Mouse (Mus musculus): Measurements from ENCODE around the gene Prodh2.
A peak's percentile ranks its signal among the peaks of the same experiment; 100 is the strongest.
"Not testable (repeated sequence)": the region's sequence is repeated elsewhere in the genome, so short reads cannot be mapped to it uniquely, and the experiment has no call there.

Gene Prodh2

DNA sequence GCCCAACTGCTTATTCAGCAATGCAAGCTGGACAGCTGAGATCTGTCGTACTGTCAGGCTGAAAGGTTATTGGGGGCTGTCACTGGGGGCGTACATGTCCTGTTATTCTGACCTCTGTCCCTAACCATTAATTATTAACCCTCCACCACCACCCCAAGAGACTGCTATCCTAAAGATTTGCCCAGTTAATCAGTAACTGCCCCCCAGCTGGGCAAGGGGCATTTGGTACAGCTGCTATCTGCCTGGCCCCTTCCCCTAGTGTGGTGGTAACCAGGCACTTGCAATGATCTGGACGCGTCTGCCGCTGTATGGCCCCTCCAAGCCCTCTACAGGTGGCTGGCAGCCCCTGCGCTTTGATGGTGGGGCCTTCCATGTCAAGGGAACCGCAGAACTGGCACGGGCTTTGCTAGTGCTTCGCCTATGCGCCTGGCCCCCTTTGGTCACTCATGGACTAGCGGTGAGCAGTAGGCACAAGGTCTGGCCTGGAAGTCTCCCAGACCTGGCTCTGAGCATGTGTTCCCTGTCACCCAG is at the start of gene Prodh2:
Gene Prodh2 (plus strand): TSS at position 222 of the 531 bp plus-strand sequence.
- DNase-seq, result no peak

DNA sequence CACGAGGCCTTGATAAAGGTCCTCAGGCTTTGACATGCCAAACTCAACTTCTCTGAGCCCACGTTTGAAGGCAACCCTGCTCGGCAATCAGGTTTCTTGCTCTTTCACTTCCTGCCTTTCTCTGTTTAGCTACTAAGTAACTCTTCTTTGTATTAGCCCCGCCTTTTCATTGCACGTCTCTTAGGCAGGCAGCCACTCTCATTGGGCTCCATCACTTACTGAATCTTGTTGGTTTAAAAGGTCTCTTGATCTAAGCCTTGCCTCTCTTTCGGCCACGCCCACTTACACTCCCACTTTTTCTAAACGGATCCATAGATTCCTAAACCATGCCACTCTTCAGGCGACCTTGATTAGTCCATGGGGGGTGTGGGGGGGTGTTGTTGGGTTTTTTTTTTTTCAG is 49.7 kb upstream of the Prodh2 start:
- DNase-seq, result no peak

DNA sequence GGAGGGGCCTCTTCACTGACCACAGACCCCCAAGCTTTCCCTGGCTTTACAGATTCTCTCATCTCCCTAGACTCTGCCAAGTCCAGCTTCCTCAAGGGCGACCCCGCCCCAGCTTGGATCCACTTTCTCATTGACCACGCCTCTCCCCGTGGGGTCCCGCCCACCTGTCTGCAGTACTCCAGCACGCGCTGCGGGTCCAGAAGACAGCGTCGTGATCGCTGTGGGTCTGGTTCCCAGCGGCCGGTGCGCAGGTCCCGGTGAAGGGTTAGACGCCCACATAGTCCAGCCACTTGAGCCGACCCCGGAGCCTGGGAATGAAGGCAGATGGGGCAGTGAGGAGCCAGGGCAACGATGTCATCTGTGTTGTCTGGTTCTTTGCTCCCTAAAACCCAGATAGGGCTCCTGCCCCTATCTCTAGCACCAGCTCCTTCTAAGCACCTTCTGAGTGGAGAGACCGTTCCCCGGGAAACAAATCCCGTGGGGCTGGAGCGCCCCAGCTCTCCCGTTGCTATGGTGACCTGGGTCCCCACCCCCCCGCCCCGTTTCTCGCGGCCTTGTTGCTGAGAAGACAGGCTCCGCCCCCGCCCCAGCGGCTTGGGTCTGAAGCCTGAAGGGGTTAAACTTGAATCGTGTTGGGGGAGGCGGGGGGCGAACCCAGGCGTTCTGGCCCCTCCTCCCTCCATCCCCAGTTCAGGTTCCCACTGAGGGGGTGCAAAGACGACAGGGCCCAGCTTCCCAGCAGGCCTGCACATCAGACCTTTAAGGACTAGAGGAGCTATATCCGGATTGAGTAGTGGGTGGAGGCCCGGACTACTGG is 49.1 kb upstream of the Prodh2 start:
- DNase-seq, result peak; percentile 78

DNA sequence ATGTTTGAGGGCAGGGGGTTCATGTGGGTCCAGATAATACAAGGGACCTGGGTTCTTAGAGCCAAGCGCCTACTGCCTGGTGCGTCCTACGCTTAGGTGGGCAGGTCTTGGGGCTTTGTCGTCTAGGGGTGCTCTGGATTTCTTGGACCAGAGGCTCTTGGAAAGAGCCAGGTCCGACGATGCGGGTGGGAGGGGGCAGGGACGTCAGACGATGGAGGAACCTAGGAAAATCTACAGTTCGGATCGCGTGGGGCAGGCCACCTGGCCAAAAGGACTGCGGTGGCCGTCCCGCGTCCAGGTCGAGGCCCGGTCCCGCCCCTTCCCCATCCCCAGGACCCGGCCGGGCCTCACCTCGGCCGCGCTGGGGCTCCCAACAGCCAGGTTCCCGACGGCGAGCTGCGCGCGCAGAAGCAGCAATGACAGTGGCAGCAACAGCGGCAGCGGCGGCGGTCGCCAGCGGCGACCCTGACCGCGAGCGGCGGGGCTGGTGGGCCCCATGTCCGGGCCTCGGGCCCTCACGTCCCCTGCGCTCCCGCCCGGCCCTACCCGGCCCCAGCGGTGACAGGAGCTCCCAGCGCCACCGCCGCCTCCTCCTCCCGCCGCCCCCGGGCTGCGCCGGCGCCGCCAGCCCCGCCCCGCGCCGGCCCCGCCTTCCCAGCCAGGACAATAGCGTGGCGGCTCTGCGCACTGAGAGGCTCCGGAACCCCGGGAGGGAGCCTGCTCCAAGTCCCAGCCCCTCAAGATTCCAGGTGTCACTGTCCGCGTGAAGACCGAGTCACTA is 48.3 kb upstream of the Prodh2 start, which contains the start of gene Aplp1:
Gene Aplp1 (minus strand): TSS at position 565 of the 781 bp plus-strand sequence.
- DNase-seq, result peak; percentile 89

DNA sequence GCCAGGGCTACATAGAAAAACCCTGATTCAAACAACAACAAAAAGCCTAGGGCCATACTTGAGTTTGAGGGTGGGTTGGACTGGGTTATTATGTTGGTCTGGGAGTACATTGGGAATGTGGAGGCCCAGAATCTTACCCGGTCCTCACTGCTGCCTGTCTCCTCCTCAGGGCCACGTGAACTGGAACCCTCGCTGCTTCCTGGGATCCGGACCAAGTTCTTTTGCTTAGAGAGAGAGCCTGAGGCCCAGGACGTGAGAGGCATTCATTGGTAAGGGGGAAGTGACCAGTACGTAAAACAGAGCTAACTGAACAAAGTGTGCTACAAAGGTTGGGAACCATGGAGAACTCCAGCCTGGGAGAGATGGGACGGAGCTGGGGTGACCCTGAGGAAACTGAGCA is 43.2 kb upstream of the Prodh2 start:
- DNase-seq, result no peak

DNA sequence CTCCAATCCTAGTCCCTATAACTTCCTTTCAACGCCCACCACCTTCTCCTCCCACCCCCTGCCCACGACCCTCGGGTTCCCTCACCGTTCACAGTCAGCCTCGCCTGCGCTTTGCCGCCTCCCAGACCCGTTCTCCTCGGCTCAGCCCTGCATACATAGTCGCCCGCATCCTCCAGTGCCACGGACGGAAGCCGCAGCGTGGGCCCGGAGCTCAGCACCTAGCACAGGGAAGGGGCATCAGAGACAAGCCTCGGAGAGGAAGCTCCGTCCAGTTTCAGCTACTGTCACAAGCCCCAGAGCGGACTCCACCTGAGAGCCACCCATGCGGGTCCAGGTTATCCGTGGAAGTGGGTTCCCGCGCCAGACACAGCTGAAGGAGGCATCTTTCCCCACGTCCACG is 40.1 kb upstream of the Prodh2 start:
- DNase-seq, result no peak

DNA sequence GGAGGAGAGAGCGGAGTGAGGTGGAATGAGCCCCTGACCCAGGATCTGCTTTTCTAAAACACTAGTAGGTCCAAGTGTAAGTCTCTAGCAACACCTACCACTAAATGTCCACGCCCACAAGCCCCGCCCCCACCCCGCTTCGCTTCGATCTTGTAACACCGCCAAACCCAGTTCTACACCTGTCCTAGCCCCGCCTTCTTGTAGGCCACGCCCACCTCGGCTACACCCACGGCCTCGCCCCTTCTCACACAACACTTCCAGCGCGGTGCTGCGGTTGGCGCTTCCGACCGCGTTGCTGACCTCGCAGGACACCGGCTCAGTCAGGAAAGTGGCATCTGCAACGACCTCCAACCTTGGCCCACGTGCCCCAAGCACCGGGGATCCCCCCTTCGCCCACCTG is 39.7 kb upstream of the Prodh2 start:
- no peak for DNase-seq

DNA sequence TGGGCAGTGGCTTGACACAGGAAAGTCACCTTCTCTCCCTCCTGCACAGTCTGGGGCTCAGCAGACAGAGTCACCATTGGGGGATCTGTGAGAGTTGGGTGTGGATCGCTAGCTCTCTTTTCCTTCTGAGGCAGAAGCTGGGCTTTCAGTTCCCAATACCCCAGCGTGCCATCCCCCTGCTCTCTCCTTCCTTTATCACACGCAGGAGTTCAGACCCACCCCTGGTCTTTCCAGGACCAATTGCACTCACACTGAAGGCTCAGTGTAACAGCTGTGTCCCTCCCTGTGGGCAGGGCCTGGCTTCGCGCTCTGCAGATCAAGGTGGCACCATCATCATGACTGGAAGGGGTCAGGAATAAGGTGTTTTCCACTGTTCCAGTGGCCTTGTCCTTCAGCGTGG is 39.2 kb upstream of the Prodh2 start:
- DNase-seq, result no peak

DNA sequence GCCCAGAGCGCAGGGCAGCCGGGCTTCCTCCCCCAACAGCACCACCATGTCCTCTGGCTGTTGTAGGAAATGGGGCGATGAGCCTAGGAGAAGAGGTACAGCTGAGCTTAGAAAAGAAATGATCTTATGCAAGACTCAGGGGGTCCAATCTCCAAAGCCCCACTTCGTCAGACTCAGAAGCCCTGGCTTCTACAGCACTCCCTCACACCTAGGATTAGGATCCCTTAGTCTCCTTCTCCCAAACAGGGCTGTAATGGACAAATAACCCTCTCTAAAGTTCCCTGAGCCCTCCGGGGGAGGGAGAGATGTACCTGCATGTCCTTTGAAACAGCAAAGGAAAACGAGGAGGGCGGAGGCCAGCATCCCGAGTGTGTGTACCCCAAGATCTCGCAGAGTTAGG is 36.9 kb upstream of the Prodh2 start:
- no peak for DNase-seq

DNA sequence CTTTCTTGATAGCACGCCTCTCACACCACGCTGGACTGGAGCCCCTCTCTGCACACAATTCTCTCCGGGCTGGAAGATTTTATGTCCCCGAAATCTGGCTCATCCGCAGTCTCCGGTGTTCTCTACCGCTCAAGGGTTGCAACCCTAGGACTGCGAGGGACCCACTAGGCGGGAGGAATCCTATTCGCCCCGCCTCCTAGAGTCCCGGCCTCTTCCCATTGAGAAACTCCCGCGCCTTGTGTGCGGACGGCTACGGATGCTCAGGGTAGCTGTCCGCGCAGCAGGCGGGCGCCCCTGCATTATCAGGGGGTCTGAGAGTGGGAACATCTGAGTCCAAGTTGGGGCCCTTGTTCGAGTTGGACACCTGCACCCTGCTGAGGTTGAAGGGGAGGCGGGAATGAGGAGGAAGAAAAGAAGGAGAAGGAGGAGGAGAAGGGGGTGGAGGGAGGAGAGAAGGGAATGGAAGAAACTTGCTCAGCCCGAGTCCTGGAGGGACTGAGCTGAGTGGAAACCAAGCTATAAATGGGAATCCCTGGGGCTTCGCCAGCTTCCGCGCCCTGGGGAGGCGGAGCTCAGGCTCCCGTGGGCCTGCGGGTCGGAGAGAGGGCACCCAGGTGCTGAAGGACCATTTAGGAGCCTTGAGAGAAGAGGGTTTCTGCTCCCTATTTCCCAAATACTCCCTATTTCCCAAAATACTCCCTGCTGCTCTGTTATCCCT is 36.4 kb upstream of the Prodh2 start:
- DNase-seq, result no peak

DNA sequence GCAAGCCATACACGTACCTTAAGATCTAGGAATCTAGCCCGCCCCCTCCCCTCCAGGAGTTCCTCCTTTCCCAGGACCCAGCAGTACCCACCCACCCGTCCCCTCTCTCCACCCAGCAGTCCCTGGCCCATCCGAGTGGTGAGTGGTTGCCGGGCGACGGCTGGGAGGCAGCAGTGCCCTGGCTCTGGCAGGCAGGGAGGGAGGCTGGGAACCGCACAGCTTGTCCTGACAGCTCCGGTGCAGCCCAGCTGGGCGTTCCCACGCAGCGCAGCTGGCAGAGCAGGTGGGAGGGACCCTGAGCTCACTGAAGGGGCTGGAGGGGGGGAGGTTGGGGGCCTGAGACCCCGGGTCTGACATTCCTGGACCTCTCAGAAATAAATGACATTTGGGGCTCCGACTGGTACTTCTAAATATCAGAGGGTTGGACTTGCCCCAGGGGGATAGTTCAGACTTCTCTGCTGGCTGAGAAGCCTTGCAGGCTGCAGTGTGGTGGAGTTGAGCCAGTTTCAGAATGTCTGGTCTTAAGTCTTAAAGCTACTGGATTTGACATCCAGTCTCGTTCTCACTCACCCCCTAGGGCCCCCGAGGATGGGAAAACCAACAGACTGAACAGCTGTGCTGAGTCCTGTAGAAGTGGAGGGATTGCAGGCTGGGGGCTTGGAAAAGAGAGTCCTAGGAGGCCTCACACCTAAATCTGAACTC is 35.6 kb upstream of the Prodh2 start, which contains the start of the genes Kirrel2 and Nphs1:
Gene Kirrel2 (minus strand): TSS at position 62 of the 702 bp plus-strand sequence.
Gene Nphs1 (plus strand): TSS at position 687 of the 702 bp plus-strand sequence.
- DNase-seq, result peak; percentile 71

DNA sequence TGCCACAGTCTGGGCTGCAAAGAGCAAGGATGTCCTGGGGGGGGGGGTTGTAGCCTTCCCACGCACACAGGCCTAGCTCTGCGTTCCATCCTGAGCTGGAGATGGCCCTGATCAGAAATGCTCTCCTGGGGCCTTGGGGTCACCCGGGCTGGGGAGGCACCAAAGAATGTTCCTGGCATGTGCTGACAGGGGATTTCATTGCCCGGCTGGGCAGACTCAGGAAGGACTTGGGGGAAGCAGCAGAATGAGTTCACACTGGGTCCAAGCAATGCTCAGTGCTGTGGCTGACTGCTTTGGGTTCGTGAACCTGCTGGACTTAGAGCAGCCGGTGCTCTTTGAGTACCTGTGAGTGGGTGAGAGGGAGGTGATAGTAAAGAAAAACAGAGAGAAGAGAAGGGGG is 33.9 kb upstream of the Prodh2 start:
- no peak for DNase-seq

DNA sequence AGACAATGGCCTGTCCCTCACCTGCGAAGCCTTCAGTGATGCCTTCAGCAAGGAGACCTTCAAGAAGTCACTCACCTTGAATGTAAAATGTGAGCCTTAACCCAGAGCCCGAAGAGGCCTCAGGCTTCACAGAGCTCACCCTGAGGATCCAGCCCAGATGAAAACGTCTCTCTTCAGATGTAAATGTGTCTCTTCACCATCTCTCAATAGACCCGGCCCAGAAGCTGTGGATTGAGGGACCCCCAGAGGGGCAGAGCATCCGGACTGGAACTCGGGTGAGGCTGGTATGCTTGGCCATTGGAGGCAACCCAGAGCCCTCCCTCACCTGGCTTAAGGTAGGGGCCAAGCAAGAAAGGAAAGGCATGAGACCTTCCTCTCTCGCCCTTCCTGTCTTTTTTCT is 29.9 kb upstream of the Prodh2 start:
- no peak for DNase-seq

DNA sequence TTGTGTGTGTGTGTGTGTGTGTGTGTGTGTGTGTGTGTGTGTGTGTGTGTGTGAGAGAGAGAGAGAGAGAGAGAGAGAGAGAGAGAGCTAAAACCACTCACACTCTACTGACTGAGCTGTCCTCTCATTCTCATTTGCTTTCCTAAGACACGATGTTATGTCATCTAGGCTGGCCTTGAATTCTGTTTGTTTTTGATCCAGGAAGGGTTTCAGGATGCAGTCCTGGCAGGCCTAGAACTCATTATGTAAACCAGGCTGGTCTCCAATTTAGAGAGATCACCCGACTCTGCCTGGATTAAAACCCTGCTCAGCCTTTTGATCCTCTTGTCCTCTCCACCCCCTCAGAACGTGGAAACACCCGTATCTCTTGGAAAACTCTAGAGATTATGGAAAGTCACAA is 29.4 kb upstream of the Prodh2 start:
- DNase-seq, result no peak

DNA sequence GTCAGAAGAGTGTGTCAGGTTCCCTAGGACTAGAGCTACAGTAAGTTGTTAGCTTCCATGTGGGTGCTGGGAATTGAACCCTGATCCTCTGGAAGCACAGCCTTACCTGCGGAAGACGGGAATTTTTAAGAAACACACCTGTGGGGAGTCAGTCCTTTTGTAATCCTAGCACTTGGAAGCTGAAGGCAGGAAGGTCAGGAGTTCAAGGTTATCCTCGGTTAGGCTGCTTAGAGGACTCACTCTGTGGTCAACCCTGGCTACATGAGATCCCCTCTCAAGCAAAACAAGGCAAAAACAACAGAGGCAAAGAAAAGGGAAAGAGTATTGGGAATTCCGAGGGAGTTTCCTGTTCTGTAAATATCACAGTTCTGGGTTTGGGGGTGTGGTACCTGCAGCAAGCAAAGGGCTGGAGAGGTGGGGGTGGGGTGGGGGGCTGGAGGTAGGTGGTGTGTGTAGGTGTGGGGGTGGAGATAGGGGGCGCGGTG is 28.6 kb upstream of the Prodh2 start:
- DNase-seq, result no peak

DNA sequence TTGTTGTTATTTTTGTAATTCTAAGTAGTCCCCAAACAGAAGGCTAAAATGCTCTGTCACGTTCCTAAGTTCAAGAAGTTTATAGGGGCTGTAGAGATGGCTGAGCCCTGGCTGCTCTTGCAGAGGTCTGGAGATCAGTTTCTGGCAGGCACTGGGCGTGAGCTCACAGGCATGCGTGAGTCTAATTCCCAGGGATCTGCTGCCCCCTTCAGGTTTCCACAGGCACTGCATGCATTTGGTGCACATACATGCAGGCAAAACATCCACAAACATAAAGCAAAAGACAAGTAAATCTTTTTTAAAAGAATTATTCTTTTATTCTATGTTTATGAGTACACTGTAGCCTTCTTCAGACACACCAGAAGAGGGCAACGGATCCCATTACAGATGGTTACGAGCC is 21.0 kb upstream of the Prodh2 start:
- no peak for DNase-seq

DNA sequence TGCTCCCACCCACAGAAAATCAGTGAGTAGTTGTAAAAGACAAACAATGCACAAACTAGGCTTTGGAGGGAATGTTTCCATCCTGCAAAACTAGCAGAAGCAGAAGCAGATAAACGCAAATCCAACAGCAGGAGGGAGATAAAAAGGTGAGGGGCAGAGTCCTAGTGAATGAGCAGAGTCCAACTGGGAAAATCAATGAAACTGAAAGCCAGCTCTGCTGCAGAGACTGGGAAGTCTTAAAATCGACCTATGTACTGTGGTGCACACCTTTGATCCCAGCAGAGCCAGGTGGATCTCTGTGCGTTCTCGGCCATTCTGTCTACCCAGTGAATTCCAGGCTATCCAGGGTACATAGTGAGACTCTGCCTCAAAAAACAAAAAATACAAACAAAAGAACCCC is 18.4 kb upstream of the Prodh2 start:
- no peak for DNase-seq

DNA sequence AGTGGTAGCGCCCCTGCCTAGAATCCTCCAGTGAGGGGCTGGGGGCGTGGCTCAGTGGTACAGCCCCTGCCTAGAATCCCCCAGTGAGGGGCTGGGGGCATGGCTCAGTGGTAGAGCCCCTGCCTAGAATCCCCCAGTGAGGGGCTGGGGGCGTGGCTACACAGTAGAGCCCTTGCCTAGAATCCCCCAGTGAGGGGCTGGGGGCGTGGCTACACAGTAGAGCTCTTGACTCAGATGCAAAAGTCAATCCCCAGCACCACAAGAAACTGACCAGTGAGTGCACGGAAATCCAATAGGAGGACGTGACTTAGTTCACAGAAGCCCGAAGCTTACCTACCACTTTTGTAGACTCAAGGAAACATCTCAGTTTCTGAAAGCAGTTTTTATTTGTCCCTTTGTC is 17.3 kb upstream of the Prodh2 start:
- DNase-seq, result not testable (repeated sequence)

DNA sequence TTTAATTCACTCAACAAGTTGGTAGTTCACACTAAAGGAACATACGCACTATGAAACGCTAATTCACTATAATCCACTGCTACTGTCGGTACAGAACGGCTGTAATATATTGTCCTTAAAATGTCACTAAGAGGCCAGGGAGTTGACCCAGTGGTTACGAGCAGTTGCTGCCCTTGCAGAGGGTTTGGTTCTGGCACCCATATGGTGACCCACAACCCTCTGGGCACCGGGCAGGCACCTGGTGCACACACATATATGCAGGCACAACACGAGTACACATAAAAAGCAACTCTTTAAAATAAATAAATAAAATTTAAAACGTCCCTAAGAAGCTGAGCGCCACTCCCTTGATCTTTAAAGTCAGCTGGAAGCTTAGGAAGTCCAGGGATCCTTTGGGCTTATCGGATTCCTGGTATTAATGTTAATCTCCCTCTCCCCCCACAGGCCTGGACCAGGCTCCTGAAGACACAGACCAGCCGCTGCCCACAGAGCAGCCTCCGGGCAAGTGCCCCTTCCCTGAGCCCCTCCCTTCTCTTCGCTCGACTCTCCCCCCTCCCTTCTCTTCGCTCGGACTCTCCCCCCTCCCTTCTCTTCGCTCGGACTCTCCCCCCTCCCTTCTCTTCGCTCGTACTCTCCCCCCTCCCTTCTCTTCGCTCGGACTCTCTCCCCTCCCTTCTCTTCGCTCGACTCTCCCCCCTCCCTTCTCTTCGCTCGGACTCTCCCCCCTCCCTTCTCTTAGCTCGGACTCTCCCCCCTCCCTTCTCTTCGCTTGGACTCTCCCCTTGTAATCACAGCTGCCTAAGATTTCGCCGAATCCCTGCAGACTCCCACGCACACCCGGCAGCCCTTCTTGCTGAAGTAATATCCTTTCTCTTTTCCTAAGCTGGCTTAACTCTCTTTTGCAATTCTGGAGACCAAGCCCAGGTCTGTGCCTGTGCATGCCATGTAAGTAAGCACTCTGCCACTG is 15.7 kb upstream of the Prodh2 start:
- peak; percentile 72 for DNase-seq

DNA sequence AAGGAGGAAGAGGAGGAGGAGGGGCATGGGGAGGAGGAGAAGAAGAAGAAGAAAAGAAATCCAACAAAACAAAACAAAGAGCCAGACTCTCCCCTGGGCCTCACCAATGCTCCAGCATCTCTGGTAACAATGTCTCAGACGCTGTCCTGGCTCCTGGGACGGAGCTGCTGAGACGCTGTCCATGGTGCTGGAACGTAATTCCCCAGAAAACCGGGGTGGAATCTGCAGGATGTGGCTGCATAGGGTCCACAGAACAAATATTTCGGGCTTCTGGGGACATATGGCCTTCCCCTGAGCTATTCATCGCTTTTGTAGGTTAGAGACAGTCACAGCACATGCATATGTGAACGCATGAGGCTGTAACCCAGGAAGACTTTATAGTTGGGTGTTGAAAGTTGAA is 9.2 kb upstream of the Prodh2 start:
- DNase-seq, result no peak
